ENCODE assay signal across 11 mouse cellular contexts in genomic region chr7:46131266-46131665, GRCm38 (mm10). TPM values are rescaled to one million over a fixed set of nuclear protein-coding genes. Genes with fewer than 3 reads are reported as not detected.
DNase-seq lines count a peak whose midpoint lies in the region; ATAC-seq and TF ChIP-seq lines count a peak whose summit lies in the region.
"Had no signal": no experiment of that assay in that cellular context is flagged by ENCODE, and none has a peak within 500 bp of the region (broad histone marks: within the 10 kb centered on the region; RNA-seq: fewer than 3 reads in every experiment).

No protein-coding gene starts in this region.

- DNase-seq in right cerebral cortex, adult 18-20 months = peak; percentile 76
- no peak for DNase-seq in right cerebral cortex, postnatal 10 days (ENCODE audit: low spot score in 2 of 2)
- no peak for DNase-seq in hindbrain, postnatal 0 days (ENCODE audit: low spot score)

- H3K9ac ChIP-seq in forebrain, embryonic 15.5 days (replicated peaks) = no peak overlapping the region
- H3K9ac ChIP-seq in forebrain, embryonic 12.5 days = no peak overlapping the region
- no peak overlapping the region for H3K9ac ChIP-seq in stomach, embryonic 15.5 days
- H3K9ac ChIP-seq in kidney, embryonic 16.5 days (replicated peaks; ENCODE audit: low read length) = no peak overlapping the region
- H3K9ac ChIP-seq in hindbrain, postnatal 0 days (replicated peaks; ENCODE audit: low read length) = no peak overlapping the region

- TF ChIP-seq POLR2A in cortical plate, adult 2 months (IDR thresholded peaks at IDR 0.05; ENCODE audit: extremely low read depth, insufficient read depth, low read length) = no peak

- WGBS in forebrain, embryonic 15.5 days = 10% methylated on average over 3 of the region's 3 CpGs
- WGBS in forebrain, embryonic 12.5 days = 18% methylated on average over 3 of the region's 3 CpGs
- 9% methylated on average over 3 of the region's 3 CpGs for WGBS in stomach, embryonic 15.5 days
- WGBS in kidney, embryonic 16.5 days = 21% methylated on average over 3 of the region's 3 CpGs
- WGBS in hindbrain, postnatal 0 days = 17% methylated on average over 3 of the region's 3 CpGs

- no peak for TF ChIP-seq CTCF in cortical plate, adult 2 months (IDR thresholded peaks at IDR 0.05; ENCODE audit: extremely low read depth, insufficient read depth, low read length)
- TF ChIP-seq CTCF in hindbrain, postnatal 0 days (IDR thresholded peaks at IDR 0.05; ENCODE audit: low read depth) = no peak

- H3K4me1 ChIP-seq in forebrain, embryonic 15.5 days = peaks cover 34% of the 10 kb centered on the region
- peaks cover 44% of the 10 kb centered on the region for H3K4me1 ChIP-seq in forebrain, embryonic 12.5 days
- peaks cover 4% of the 10 kb centered on the region; the same call in 1 of the 2 replicates for H3K4me1 ChIP-seq in cortical plate, adult 2 months (ENCODE audit: control insufficient read depth, insufficient read depth, low read length)
- peaks cover 11% of the 10 kb centered on the region; the same call in 1 of the 2 replicates for H3K4me1 ChIP-seq in stomach, embryonic 15.5 days
- peaks cover 25% of the 10 kb centered on the region for H3K4me1 ChIP-seq in kidney, embryonic 16.5 days (ENCODE audit: insufficient read depth, low read length)
- H3K4me1 ChIP-seq in hindbrain, postnatal 0 days (ENCODE audit: insufficient read depth, low read length) = no peaks in the 10 kb centered on the region

- H3K27ac ChIP-seq in forebrain, embryonic 15.5 days (replicated peaks) = peak overlapping the region; percentile 31; the same call in 1 of the 2 replicates
- H3K27ac ChIP-seq in forebrain, embryonic 12.5 days = no peak overlapping the region
- peak overlapping the region; percentile 74 for H3K27ac ChIP-seq in cortical plate, adult 2 months (ENCODE audit: insufficient read depth, low read length)
- H3K27ac ChIP-seq in stomach, embryonic 15.5 days = peak overlapping the region; percentile 89
- H3K27ac ChIP-seq in kidney, embryonic 16.5 days (ENCODE audit: low read length) = no peak overlapping the region
- no peak overlapping the region for H3K27ac ChIP-seq in hindbrain, postnatal 0 days

- H3K4me2 ChIP-seq in forebrain, embryonic 15.5 days (replicated peaks) = no peak overlapping the region
- H3K4me2 ChIP-seq in forebrain, embryonic 12.5 days = no peak overlapping the region
- H3K4me2 ChIP-seq in stomach, embryonic 15.5 days = no peak overlapping the region
- no peak overlapping the region for H3K4me2 ChIP-seq in kidney, embryonic 16.5 days (replicated peaks; ENCODE audit: low read depth, low read length)
- H3K4me2 ChIP-seq in hindbrain, postnatal 0 days (ENCODE audit: low read depth, low read length) = no peak overlapping the region

- no peaks in the 10 kb centered on the region for H3K27me3 ChIP-seq in forebrain, embryonic 15.5 days
- 0 out of 2 replicates have a peak, but pooled peaks cover 8% of the 10 kb centered on the region for H3K27me3 ChIP-seq in forebrain, embryonic 12.5 days
- H3K27me3 ChIP-seq in stomach, embryonic 15.5 days (replicated peaks) = no peaks in the 10 kb centered on the region
- H3K27me3 ChIP-seq in kidney, embryonic 16.5 days (ENCODE audit: insufficient read depth, low read length) = peaks cover 3% of the 10 kb centered on the region
- no peaks in the 10 kb centered on the region for H3K27me3 ChIP-seq in hindbrain, postnatal 0 days (ENCODE audit: insufficient read depth, low read length)

- H3K4me3 ChIP-seq in forebrain, embryonic 15.5 days = no peak overlapping the region
- no peak overlapping the region for H3K4me3 ChIP-seq in forebrain, embryonic 12.5 days (replicated peaks)
- no peak overlapping the region for H3K4me3 ChIP-seq in cortical plate, adult 2 months (ENCODE audit: insufficient read depth, low read length)
- no peak overlapping the region for H3K4me3 ChIP-seq in stomach, embryonic 15.5 days (replicated peaks)
- H3K4me3 ChIP-seq in kidney, embryonic 16.5 days (ENCODE audit: low read length) = no peak overlapping the region
- no peak overlapping the region for H3K4me3 ChIP-seq in hindbrain, postnatal 0 days (ENCODE audit: low read length)

- ATAC-seq in forebrain, embryonic 15.5 days (replicated peaks) = no peak
- ATAC-seq in forebrain, embryonic 12.5 days (ENCODE audit: low FRiP score) = no peak
- ATAC-seq in stomach, embryonic 15.5 days (ENCODE audit: insufficient read depth, low FRiP score, low read depth) = peak; percentile 71
- ATAC-seq in kidney, embryonic 16.5 days (ENCODE audit: low FRiP score, low TSS enrichment) = no peak
- ATAC-seq in hindbrain, postnatal 0 days = no peak

- no peaks in the 10 kb centered on the region for H3K9me3 ChIP-seq in forebrain, embryonic 15.5 days
- no peaks in the 10 kb centered on the region for H3K9me3 ChIP-seq in forebrain, embryonic 12.5 days
- H3K9me3 ChIP-seq in stomach, embryonic 15.5 days = no peaks in the 10 kb centered on the region
- H3K9me3 ChIP-seq in kidney, embryonic 16.5 days (ENCODE audit: low read length) = no peaks in the 10 kb centered on the region
- H3K9me3 ChIP-seq in hindbrain, postnatal 0 days (ENCODE audit: low read length) = no peaks in the 10 kb centered on the region

- no peaks in the 10 kb centered on the region for H3K36me3 ChIP-seq in forebrain, embryonic 15.5 days
- no peaks in the 10 kb centered on the region for H3K36me3 ChIP-seq in forebrain, embryonic 12.5 days (replicated peaks)
- no peaks in the 10 kb centered on the region for H3K36me3 ChIP-seq in stomach, embryonic 15.5 days
- H3K36me3 ChIP-seq in kidney, embryonic 16.5 days (ENCODE audit: insufficient read depth, low read length) = no peaks in the 10 kb centered on the region
- no peaks in the 10 kb centered on the region for H3K36me3 ChIP-seq in hindbrain, postnatal 0 days (ENCODE audit: insufficient read depth, low read length)

RNA-seq across cellular contexts. Expression of gene Kcnj11, which starts 30.7 kb away (rescaled TPM):
- polyA plus RNA-seq in forebrain, embryonic 15.5 days (2015; fragmentation: Nextera tagmentation; extraction: Ambion mirVana) = 4.8 and 5.2 TPM in 2 replicates
- polyA plus RNA-seq in forebrain, embryonic 12.5 days (2016; fragmentation: Nextera tagmentation; extraction: Ambion mirVana) = 0.46 and 0.81 TPM in 2 replicates
- 44.6 and 51.0 TPM in 2 replicates for polyA plus RNA-seq in cortical plate, adult 2 months (2012; rRNA removed)
- polyA plus RNA-seq in stomach, embryonic 15.5 days (2015; fragmentation: Nextera tagmentation; extraction: Ambion mirVana) = 1.0 and 2.0 TPM in 2 replicates
- 0.14 and 0.28 TPM in 2 replicates for polyA plus RNA-seq in kidney, embryonic 16.5 days (2015; fragmentation: Nextera tagmentation; extraction: Ambion mirVana)
- 13.2 and 18.7 TPM in 2 replicates for total RNA-seq in hindbrain, postnatal 0 days (2014; rRNA removed)
- polyA plus RNA-seq in hindbrain, postnatal 0 days (2015; fragmentation: Nextera tagmentation; extraction: Ambion mirVana) = 2.4 and 3.0 TPM in 2 replicates
- total RNA-seq: CH12.LX; megakaryocyte progenitor cell, adult 5-6 weeks had no signal
- polyA plus RNA-seq: limb, embryonic 11.5 days had no signal

RNA-seq across cellular contexts. Expression of gene Abcc8, which starts 48.6 kb away (rescaled TPM):
- polyA plus RNA-seq in forebrain, embryonic 15.5 days (2015; fragmentation: Nextera tagmentation; extraction: Ambion mirVana) = 30.1 and 31.8 TPM in 2 replicates
- 1.4 and 2.5 TPM in 2 replicates for polyA plus RNA-seq in forebrain, embryonic 12.5 days (2016; fragmentation: Nextera tagmentation; extraction: Ambion mirVana)
- 29.1 and 31.5 TPM in 2 replicates for polyA plus RNA-seq in cortical plate, adult 2 months (2012; rRNA removed)
- 11.1 and 17.8 TPM in 2 replicates for polyA plus RNA-seq in stomach, embryonic 15.5 days (2015; fragmentation: Nextera tagmentation; extraction: Ambion mirVana)
- 2.6 and 3.5 TPM in 2 replicates for polyA plus RNA-seq in kidney, embryonic 16.5 days (2015; fragmentation: Nextera tagmentation; extraction: Ambion mirVana)
- 21.7 and 29.8 TPM in 2 replicates for total RNA-seq in hindbrain, postnatal 0 days (2014; rRNA removed)
- 10.1 and 11.2 TPM in 2 replicates for polyA plus RNA-seq in hindbrain, postnatal 0 days (2015; fragmentation: Nextera tagmentation; extraction: Ambion mirVana)
- total RNA-seq: CH12.LX; megakaryocyte progenitor cell, adult 5-6 weeks had no signal

Comparison
In these comparisons a context has a peak if more than half of its experiments do, and no peak if none do; other contexts are left out.
1. H3K27ac ChIP-seq: peak in forebrain, embryonic 15.5 days (single experiment), cortical plate, adult 2 months (single experiment) and stomach, embryonic 15.5 days (single experiment); none in forebrain, embryonic 12.5 days (single experiment), kidney, embryonic 16.5 days (single experiment) and hindbrain, postnatal 0 days (single experiment).